Mouse (Mus musculus): ENCODE measurements around the gene Eral1. TPM values are rescaled to one million over a fixed set of nuclear protein-coding genes. Genes with fewer than 3 reads are reported as not detected.
A peak's percentile ranks its signal among the peaks of the same experiment; 100 is the strongest.

Eral1 gene
- 34.0 and 35.8 TPM in 2 replicates for polyA plus RNA-seq (2012; rRNA removed)

DNA sequence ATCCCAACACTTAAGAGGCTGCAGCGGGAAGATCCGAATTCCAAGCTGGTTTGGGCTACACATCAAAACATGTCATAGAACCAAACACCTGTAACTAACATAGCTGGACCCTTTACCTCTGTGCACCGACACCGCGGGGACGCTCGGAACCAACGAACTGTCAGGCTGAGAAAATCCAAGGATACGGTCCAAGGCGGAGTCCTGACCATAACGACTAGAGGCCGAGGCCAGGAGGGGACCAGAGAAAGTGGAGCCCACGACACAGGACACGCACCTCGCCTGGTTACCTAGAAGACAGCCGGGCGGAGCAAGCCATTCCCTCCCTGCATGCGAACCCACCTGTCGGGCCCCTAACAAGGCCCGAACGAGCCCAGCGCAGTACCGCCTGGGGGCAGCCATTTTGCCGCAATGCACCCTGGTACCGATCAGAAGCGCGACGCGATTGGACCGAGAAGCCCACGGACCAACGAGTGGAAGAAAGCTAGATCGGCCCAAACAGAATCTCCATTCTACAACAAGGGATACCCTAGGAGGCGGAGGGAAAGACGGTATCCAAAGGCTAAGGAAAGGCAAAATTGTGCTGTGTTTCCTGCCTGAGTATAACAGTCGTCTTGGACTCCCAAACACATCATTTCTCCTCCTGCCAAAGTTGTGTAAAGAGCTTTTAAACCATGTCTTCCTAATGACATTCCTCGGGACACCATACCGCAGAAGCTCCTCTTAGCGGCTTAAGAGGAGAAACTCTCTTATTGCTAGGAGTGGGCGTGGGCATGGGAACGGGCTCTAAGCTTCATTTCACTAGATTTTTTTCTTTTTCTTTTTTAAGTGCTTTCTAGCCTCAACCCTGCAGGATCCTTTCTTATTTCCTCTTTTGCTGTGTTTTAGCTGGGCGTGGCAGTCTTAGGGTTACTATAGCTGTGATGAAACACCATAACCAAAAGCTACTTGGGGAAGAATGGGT is at the start of gene Eral1:
Gene Eral1 (minus strand): TSS at position 423 of the 961 bp plus-strand sequence.
- DNase-seq = peak; percentile 86 to 87
- no peaks in the 10 kb centered on the region for H3K4me1 ChIP-seq (ENCODE audit: control insufficient read depth, insufficient read depth, low read length)
- no peaks in the 10 kb centered on the region for H3K27me3 ChIP-seq (ENCODE audit: control insufficient read depth, insufficient read depth, low read length)
- TF ChIP-seq CTCF (IDR thresholded peaks at IDR 0.05; ENCODE audit: borderline replicate concordance, insufficient read depth, low read depth, low read length) (no peak), POLR2A (IDR thresholded peaks at IDR 0.05; ENCODE audit: borderline replicate concordance, insufficient read depth, low read length) (peak; percentile 84)
- H3K27ac ChIP-seq (ENCODE audit: insufficient read depth, low read length) = no peak within 1 kb of the TSS
- H3K4me3 ChIP-seq (replicated peaks; ENCODE audit: insufficient read depth, low read depth, low read length) = peak within 1 kb of the TSS; percentile 76
- under 1% methylated on average over 42 of the region's 42 CpGs for WGBS

DNA sequence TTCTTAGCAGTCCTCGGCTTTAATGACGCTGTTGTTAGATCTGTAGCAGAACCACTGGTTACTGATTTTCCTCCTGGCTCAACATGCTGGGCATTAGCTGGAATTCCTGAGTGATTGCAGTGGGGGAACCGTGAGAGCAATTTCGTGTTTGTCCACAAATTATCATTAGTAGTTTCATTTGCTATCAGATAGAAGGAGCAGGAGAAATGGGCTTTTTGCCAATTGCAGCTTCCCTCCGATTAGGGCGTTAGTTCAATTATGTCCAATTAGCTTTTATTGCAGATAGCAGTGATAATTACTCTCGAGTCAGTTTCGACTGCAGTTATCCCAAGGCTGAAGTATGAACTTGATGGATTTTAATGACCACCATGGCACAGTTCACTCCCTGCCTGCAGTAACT is 49.3 kb upstream of the Eral1 start:
- TF ChIP-seq POLR2A (IDR thresholded peaks at IDR 0.05; ENCODE audit: borderline replicate concordance, insufficient read depth, low read length) (no peak), CTCF (IDR thresholded peaks at IDR 0.05; ENCODE audit: borderline replicate concordance, insufficient read depth, low read depth, low read length) (no peak)
- 69% methylated on average over 8 of the region's 8 CpGs for WGBS
- Histone ChIP-seq H3K27me3 (ENCODE audit: control insufficient read depth, insufficient read depth, low read length) (no peaks in the 10 kb centered on the region), H3K4me1 (ENCODE audit: control insufficient read depth, insufficient read depth, low read length) (0 out of 2 replicates have a peak, but pooled peaks cover 5% of the 10 kb centered on the region), H3K27ac (ENCODE audit: insufficient read depth, low read length) (no peak overlapping the region), H3K4me3 (replicated peaks; ENCODE audit: insufficient read depth, low read depth, low read length) (no peak overlapping the region)
- DNase-seq = no peak

GRCm38 (mm10) chr11:78126739-78127138 is 46.6 kb upstream of the Eral1 start:
- no peak overlapping the region for H3K27ac ChIP-seq (ENCODE audit: insufficient read depth, low read length)
- TF ChIP-seq POLR2A (IDR thresholded peaks at IDR 0.05; ENCODE audit: borderline replicate concordance, insufficient read depth, low read length) = no peak
- TF ChIP-seq CTCF (IDR thresholded peaks at IDR 0.05; ENCODE audit: borderline replicate concordance, insufficient read depth, low read depth, low read length) = no peak
- DNase-seq = no peak
- no peak overlapping the region for H3K4me3 ChIP-seq (replicated peaks; ENCODE audit: insufficient read depth, low read depth, low read length)
- no peaks in the 10 kb centered on the region for H3K27me3 ChIP-seq (ENCODE audit: control insufficient read depth, insufficient read depth, low read length)
- H3K4me1 ChIP-seq (ENCODE audit: control insufficient read depth, insufficient read depth, low read length) = 0 out of 2 replicates have a peak, but pooled peaks cover 5% of the 10 kb centered on the region
- 78% methylated on average over 4 of the region's 4 CpGs for WGBS

GRCm38 (mm10) chr11:78125691-78126090 is 45.5 kb upstream of the Eral1 start:
- H3K27me3 ChIP-seq (ENCODE audit: control insufficient read depth, insufficient read depth, low read length) = no peaks in the 10 kb centered on the region
- WGBS = 83% methylated on average over 6 of the region's 6 CpGs
- 0 out of 2 replicates have a peak, but pooled peaks cover 5% of the 10 kb centered on the region for H3K4me1 ChIP-seq (ENCODE audit: control insufficient read depth, insufficient read depth, low read length)
- no peak for DNase-seq
- TF ChIP-seq POLR2A (IDR thresholded peaks at IDR 0.05; ENCODE audit: borderline replicate concordance, insufficient read depth, low read length) = no peak
- no peak for TF ChIP-seq CTCF (IDR thresholded peaks at IDR 0.05; ENCODE audit: borderline replicate concordance, insufficient read depth, low read depth, low read length)
- H3K4me3 ChIP-seq (replicated peaks; ENCODE audit: insufficient read depth, low read depth, low read length) = no peak overlapping the region
- no peak overlapping the region for H3K27ac ChIP-seq (ENCODE audit: insufficient read depth, low read length)

DNA sequence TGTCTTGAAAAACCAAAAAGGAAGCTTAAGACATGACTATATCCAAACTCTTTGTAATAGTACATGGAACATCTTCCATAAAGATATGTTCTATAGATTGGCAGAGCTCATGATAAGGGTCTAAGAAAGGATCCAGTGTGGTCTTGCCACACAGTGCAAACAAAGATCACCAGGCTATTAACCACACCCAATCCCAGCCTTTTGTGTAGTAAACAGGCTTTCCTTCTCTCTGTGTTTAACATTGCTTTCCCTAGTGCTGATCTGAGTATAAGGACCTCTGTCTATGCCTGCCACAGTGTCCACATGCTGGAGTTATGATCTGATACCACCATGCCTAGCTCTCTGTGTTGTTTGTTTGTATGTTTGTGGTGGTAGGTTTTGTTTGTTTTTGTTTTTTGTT is 43.6 kb upstream of the Eral1 start:
- no peak for DNase-seq
- TF ChIP-seq CTCF (IDR thresholded peaks at IDR 0.05; ENCODE audit: borderline replicate concordance, insufficient read depth, low read depth, low read length) (no peak), POLR2A (IDR thresholded peaks at IDR 0.05; ENCODE audit: borderline replicate concordance, insufficient read depth, low read length) (no peak)
- Histone ChIP-seq H3K27me3 (ENCODE audit: control insufficient read depth, insufficient read depth, low read length) (no peaks in the 10 kb centered on the region), H3K27ac (ENCODE audit: insufficient read depth, low read length) (no peak overlapping the region), H3K4me3 (replicated peaks; ENCODE audit: insufficient read depth, low read depth, low read length) (no peak overlapping the region), H3K4me1 (ENCODE audit: control insufficient read depth, insufficient read depth, low read length) (0 out of 2 replicates have a peak, but pooled peaks cover 5% of the 10 kb centered on the region)

GRCm38 (mm10) chr11:78122815-78123214 is 42.6 kb upstream of the Eral1 start:
- 89% methylated on average over 4 of the region's 4 CpGs for WGBS
- TF ChIP-seq CTCF (IDR thresholded peaks at IDR 0.05; ENCODE audit: borderline replicate concordance, insufficient read depth, low read depth, low read length) = no peak
- TF ChIP-seq POLR2A (IDR thresholded peaks at IDR 0.05; ENCODE audit: borderline replicate concordance, insufficient read depth, low read length) = no peak
- Histone ChIP-seq H3K27me3 (ENCODE audit: control insufficient read depth, insufficient read depth, low read length) (no peaks in the 10 kb centered on the region), H3K27ac (ENCODE audit: insufficient read depth, low read length) (no peak overlapping the region), H3K4me1 (ENCODE audit: control insufficient read depth, insufficient read depth, low read length) (0 out of 2 replicates have a peak, but pooled peaks cover 5% of the 10 kb centered on the region), H3K4me3 (replicated peaks; ENCODE audit: insufficient read depth, low read depth, low read length) (no peak overlapping the region)
- DNase-seq = no peak

DNA sequence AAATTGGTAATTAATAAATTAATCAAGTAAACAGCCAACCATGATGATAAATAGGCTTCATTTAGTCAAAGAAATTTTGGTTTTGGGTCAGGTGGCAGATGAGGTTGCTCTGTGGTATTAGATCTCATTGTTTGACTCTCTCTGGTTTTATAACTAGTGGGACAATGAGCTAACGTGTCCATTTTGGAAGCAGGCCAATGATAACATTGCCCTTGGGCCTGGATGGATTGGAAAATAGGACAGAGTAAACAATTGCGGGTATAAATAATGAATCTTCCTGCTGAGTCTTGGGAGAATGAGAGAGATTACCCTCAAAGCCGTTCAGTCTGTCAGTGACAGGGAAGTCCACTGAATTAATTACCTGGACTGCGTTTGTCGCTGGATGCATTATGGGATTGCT is 41.0 kb upstream of the Eral1 start:
- H3K27ac ChIP-seq (ENCODE audit: insufficient read depth, low read length) = no peak overlapping the region

GRCm38 (mm10) chr11:78119898-78120297 is 39.7 kb upstream of the Eral1 start:
- no peak for TF ChIP-seq CTCF (IDR thresholded peaks at IDR 0.05; ENCODE audit: borderline replicate concordance, insufficient read depth, low read depth, low read length)
- no peak for TF ChIP-seq POLR2A (IDR thresholded peaks at IDR 0.05; ENCODE audit: borderline replicate concordance, insufficient read depth, low read length)
- no peak for DNase-seq
- 81% methylated on average over 8 of the region's 8 CpGs for WGBS
- Histone ChIP-seq H3K27ac (ENCODE audit: insufficient read depth, low read length) (no peak overlapping the region), H3K4me1 (ENCODE audit: control insufficient read depth, insufficient read depth, low read length) (no peaks in the 10 kb centered on the region), H3K4me3 (replicated peaks; ENCODE audit: insufficient read depth, low read depth, low read length) (no peak overlapping the region), H3K27me3 (ENCODE audit: control insufficient read depth, insufficient read depth, low read length) (no peaks in the 10 kb centered on the region)

More for the DNA sequence above, 41.0 kb upstream of the Eral1 start:
- 18% methylated on average over 5 of the region's 5 CpGs for WGBS
- DNase-seq = peak in 1 of 2 experiments; percentile 57
- H3K4me1 ChIP-seq (ENCODE audit: control insufficient read depth, insufficient read depth, low read length) = no peaks in the 10 kb centered on the region
- no peak overlapping the region for H3K4me3 ChIP-seq (replicated peaks; ENCODE audit: insufficient read depth, low read depth, low read length)
- no peaks in the 10 kb centered on the region for H3K27me3 ChIP-seq (ENCODE audit: control insufficient read depth, insufficient read depth, low read length)
- TF ChIP-seq CTCF (IDR thresholded peaks at IDR 0.05; ENCODE audit: borderline replicate concordance, insufficient read depth, low read depth, low read length) (no peak), POLR2A (IDR thresholded peaks at IDR 0.05; ENCODE audit: borderline replicate concordance, insufficient read depth, low read length) (no peak)

Data from cerebellum, adult 2 months (tissue).